Mouse (Mus musculus): ENCODE data around the gene Sv2a.
"Not testable (repeated sequence)": the region's sequence is repeated elsewhere in the genome, so short reads cannot be mapped to it uniquely, and the experiment has no call there.

Gene Sv2a

DNA sequence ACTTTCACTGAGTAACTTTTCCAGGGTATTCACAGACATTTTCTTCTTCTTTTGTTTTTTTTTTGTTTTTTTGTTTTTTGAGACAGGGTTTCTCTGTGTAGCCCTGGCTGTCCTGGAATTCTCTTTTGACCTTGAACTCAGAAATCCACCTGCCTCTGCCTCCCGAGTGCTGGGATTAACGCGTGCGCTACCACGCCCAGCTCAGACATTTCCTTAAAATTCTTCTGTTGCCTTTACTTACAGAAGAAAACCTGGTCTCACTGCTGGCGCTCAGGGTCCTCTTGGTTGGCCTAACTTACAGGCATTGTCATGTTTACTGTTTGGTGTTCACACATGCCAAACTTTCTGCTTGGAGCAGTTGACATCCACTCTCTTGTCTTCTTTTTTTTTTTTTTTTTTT lies 5.7 kb upstream of the Sv2a start:
- no peak for DNase-seq

DNA sequence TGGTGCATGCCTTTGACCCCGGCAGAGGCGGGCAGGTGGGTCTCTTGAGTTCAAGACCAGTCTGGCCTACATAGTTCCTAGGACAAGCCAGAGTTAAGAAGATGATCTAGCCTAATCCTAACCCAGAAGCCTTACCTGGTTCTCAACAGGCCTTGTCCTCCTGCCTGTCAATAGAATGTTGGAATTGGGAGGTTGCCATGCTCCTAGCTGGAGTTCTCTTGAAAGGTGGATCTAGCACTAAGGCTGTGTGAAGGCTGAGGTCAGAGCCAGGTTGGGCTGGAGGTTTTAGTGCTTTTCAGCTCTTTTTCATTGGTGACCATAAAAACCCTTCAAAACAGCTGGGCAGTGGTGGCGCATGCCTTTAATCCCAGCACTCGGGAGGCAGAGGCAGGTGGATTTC lies 2.5 kb upstream of the Sv2a start:
- DNase-seq = no peak

DNA sequence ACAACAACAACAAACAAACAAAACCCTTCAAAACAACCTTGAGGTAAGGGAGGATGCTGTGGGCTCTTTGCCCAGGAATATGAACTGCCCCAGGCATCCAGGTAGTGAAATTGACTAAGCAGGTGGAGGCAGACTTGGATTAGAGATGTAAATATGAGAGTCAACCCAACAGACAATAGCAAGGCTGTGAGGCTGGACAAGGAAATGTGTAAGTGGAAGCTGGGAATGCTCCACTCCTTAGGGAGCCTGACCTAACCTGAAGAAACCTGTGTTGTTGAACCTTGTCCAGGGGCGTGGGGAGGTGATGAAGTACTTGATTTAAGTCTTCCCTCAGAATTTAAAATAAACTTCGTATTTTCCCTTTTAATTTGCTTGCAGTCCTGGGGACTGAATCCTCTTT lies 2.0 kb upstream of the Sv2a start:
- no peak for DNase-seq

DNA sequence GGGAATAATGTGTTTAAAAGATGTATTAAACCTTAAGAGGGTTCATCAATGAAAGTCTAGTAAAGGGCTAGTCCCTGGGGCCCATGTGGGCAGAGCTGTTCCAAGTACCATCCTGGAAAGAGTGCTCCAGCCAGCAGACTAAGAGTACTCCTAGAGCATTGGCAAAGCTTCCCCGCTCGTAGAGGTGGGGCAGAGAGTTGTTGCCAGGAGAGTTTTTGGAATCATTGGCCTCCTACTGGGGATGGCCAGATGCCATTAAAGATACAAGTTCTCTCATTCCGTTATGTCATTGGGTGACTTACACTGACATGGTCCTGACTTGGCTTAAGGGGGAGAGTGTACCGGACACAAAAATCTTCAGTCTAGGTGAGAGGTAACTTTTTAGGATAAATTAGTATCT lies 1.4 kb upstream of the Sv2a start:
- no peak for DNase-seq

DNA sequence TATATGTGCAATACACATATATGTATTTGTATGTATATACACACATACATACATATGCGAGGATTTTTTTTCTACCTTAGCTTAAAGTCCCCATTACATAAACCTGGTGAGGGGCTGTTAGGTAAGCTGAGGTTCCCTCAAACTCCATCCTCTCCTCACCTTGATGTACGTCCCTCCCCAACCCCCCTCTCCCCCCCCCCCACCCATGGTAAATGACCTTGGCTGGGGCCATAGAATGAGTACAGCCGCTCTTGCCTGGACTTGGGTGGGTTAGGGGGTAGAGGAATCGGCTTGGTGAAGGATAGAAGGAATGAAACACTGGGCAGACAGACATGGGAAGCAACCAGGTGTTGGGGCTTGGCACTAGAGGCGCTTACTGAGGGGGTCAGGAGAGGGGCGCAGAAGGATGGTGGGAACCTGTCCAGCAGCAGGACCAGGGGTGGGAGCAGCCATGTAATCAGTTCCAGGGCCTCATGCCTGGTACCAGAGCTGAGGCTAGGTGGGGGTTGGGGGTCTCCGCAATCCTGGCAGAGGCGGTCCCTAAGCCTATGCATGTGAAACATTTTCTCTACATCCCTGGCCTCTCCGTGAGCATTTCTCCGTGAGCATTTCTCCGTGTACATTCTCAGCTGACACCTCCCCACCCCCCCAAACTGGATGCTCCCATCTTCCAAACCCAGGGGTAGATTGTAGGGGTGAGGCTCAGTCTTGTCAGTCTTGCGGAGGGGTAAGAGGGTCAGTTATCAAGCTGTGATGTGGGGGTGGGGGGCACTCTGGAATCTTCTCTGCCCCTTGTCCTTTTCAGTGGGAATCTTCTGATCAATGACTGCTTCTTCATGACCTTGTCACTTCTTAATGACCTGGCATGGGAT lies 795 bp downstream of the Sv2a start:
- DNase-seq = no peak

DNA sequence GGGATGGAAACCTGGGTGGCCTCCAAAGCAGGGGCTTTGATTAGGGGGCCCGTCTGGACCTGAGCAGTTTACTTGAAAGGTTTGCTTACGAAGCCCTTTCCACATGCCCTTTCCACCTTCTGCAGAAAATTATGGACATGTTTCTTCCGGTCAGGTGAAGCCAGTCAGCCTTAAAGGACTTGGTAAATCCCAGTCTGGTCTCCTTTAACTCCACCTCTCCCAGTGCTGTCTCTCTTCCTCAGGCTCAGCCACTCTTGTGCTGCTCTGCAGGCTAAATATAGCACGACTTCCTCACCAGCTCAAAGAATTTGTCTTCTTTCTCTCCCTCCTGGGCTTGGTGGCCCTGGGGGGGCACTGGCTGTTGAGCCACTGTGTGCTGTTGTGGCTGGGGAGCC lies 1.4 kb downstream of the Sv2a start:
- no peak for DNase-seq

DNA sequence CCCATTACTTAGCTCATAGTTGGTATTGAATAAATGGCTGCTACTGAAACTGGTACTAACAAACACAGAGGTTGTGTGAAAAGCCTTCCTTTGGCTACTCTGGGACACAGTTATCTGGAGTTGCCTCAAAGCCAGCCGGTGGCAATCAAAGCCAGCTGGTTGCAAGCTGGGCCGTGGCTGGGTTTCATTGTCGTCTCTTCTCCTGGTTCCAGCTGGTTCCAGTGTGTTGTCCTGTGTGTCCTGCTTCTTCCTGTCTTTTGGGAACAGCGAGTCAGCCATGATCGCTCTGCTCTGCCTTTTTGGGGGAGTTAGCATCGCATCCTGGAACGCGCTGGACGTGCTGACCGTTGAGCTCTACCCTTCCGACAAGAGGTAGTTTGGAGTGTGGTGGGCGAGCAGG lies 12.0 kb downstream of the Sv2a start:
- no peak for DNase-seq

DNA sequence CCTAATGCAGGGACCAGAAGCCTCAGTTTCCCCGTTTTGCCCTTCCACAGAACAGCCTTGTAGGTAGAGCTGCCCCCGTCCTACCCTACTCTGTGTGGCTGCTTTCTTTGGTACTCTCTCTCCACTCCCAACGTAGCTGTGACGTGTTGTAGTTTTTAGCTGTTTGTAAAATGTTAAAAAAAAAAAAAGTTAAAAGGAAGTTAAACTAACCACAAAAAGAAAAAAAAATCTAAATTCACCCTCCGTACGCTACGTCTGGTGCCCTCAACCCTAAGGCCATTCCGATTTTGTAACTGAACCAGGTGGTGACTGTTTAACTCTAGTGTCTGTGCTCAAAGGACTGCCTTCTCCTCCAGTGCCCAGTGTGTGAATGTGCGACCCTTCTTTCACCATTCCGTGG lies 14.0 kb downstream of the Sv2a start:
- DNase-seq = no peak

DNA sequence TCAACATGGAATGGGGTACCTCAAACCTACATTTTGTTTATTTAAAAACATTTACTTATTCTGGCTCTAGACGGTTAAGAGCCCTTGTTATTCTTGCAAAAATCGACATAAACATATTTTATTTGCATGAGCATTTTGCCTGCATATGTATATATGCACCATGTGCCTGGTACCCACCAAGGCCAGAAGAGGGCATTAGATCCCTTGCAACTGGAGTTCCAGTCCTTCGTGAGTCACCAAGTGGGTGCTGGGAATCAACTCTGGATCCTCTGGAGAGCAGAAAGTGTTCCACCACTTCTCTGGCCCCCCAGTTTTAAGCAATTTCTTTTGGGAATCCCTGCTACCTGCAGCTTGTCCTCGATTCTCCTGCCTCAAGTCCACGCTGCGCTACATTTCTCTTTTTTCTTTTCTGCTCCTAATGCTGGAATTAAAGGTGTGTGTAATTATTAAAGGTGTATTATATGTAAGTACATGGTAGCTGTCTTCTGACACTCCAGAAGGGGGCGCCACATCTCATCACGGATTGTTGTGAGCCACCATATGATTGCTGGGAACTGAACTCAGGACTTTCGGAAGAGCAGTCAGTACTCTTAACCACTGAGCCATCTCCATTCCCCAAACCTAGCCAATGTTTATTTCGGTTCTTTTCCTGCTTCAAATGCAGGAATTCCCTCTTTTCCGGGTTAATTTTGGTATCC lies 14.8 kb downstream of the Sv2a start:
- DNase-seq = peak; percentile 27

DNA sequence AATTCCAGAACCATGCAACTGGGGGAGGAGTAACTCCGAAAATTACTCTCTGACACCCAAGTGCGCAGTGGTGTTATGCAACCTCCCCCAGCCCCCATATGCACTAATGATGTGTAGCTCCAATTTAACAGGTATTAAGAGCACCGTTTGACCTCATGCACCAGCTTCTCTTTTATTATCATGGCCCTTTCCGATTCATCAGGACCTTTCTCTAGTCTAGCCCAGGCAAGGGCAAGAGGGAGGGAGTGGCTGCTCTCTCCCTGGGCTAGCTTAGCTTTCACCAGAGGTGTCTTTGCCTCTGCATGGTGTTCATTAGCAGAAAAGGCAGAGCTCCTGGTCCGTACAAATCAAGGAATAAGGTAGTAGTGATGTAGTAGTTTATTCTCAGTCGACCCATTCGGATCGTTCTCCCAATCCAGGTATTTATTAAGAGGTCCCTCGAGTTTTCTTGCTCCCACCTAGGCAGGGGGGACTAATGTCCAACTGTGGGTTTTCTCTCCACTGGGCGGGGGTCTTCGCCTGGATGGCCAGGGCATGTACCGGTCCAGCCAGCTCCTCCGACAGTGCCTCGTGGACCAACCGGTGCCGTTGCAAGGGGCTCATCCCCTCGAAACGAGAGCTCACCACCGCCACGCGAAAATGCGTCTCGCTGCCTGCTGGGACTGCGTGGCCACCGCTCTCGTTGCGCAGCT lies 15.6 kb downstream of the Sv2a start:
- no peak for DNase-seq

DNA sequence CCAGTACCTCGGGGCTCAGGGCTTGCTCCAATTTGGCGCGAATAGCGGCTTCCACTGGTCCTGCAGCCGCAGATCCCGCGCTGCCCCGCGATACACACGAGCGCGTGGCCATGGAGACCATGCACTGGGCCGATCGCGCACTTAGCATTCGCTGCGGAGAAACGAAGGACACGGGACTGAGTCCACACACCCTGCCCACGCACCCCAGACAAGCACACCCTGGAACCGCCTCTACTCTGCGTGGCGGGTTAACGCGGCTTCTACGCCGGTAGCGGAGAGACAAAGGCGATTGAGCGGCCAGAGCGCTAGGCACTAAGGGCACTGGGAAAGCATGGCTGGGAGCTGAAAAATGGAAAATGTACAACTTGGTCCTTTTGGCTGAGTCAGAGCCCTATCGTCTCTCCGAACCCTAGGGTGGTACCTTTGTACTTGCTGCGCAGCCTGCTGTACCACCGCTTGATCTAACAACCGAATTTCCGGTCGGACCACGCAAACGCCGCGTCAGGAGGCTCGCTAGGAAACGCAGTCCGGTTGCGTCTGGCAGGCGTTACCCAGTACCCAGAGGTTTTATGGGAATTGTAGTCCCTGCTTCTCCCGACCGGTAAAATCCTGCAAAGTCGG lies 16.3 kb downstream of the Sv2a start:
- peak; percentile 87 for DNase-seq

DNA sequence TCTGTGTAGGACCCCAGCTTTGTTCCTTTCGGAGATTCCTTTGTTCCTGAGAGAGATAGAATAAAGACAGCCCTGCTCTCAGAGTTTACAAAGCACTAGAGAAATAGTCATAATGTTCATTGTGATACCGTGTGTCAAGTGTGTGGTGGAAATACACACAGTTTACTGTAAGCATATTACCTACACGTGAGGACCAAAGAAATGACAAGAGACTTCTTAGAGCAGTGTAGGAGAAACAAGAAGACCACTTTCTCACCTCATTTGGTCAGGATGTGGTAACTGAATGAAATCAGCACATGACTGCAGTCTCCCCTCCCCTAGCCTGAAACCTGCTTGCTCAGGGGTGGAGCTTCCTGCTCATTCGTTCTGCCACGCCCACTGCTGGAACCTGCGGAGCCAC lies 17.2 kb downstream of the Sv2a start:
- peak; percentile 64 for DNase-seq

DNA sequence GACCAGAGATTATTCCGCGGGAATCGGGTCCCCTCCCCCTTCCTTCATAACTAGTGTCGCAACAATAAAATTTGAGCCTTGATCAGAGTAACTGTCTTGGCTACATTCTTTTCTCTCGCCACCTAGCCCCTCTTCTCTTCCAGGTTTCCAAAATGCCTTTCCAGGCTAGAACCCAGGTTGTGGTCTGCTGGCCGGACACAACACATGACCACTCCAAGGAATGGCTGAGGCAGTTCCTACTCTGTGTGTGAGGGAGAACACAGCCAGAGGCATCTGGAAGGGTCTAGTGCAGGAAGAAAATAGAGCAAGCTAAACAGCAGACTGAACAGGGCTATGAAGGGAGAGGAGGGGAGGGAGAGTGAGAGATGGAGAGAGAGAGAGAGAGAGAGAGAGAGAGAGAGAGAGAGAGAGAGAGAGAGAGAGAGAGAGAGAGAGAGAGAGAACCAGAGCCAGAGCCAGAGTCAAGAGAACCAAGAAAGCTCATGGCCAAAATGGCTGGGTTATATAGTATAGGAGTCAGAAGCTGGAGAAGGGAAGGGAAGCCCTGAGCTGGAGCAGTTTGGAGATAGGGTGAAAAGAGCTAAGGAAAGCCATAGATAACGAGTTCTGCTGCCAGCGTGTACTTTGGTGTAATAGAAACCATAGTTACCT lies 17.8 kb downstream of the Sv2a start:
- DNase-seq = not testable (repeated sequence)

DNA sequence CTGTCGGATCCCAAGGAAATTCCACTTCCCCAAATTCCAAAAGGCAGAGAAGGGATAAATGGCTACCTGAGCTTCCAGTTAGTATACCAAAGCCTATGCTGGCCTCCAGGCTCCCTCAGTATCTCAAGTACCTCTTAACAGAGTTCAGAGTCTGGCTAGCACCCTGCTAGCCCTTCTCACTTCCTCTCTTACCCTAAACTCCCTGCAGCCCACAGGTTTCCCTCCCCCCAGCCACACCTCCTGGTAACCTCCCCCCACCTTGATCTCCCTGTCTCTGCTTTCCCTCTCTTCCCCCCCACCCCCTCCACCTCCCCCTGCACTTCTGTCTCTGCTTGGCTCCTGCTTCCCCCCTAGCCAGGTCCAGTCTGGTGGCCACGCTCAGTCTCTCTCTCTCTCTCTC lies 18.8 kb downstream of the Sv2a start:
- DNase-seq = no peak

DNA sequence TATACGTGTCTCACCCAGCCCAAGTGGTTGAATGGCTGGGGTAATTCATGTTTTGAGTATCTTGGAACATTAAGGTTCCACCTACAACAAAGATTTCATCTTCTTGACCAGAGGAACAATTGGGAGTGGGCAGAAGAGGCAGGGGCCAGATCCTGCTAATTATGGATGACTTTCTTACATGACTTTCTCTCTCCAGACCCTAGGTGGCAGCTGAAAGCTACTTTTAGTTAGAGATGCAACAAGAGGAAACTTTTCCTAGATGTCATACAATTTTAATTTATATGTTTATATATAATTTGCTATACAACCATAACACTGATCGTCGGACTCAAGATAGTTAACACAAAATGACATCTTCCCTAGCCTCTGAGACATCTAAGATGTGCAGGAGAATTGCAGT lies 26.9 kb downstream of the Sv2a start:
- DNase-seq = no peak

DNA sequence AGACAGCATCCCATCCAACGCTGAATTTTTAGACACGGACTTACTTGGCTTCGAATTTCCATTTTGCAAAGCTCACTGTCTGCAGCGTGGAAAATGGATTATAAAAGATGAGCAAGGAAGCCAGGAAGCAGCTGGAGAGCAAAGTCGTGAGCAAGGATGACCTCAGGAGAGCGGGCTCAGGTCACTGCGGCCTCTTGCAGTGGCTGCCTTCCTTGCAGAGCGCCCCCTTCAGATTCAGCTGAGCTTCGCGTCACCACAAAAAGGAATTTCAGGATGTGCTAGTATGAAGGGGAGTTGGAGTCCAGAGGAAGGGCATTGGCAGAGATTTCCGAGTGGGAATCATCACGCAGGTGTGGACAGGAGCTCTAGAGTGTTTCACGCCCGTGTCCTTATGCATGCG lies 28.3 kb downstream of the Sv2a start:
- no peak for DNase-seq

DNA sequence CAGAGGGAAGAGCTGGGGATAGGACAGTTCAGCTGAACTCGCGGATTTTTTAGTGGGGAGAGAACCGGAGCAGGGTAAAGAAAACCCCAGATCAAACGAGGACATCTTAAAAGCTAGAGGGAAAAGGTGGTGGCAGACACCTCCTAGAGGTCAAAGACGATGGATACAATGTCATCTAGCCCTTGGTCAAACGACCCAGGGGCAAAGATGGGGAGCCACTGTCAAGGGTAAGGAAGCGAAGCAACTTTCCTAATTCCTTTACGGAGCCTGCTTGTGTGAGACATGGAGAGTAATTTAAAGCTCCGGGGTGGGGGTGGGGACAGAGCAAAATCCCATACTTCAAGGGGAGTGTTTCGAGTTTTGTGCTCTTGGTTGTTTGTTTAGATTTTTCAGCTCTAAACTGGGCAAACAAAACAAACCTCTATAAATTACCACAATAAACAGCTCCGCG lies 38.3 kb downstream of the Sv2a start:
- peak; percentile 58 for DNase-seq

DNA sequence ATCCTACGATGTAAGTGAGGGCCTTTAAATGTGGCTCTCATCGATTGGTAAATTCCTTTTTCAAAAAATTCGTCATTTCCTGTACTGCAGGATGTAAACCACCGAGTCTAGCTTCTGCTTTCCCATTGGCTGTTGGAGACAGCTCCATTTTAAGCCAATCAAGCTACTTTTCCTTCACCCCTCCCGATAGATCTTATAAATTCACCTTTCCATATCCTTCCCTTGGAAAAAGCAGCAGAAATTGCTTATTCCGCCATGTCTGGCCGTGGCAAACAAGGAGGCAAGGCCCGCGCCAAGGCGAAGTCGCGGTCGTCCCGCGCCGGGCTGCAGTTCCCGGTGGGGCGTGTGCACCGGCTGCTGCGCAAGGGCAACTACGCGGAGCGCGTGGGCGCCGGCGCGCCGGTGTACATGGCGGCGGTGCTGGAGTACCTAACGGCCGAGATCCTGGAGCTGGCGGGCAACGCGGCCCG lies 38.7 kb downstream of the Sv2a start, which contains the start of the genes Bola1 and Hist2h2ab:
Gene Bola1, minus strand, starts transcription at position 49 of the 470 bp plus-strand sequence.
Gene Hist2h2ab, plus strand, starts transcription at position 205 of the 470 bp plus-strand sequence.
- peak; percentile 82 for DNase-seq

DNA sequence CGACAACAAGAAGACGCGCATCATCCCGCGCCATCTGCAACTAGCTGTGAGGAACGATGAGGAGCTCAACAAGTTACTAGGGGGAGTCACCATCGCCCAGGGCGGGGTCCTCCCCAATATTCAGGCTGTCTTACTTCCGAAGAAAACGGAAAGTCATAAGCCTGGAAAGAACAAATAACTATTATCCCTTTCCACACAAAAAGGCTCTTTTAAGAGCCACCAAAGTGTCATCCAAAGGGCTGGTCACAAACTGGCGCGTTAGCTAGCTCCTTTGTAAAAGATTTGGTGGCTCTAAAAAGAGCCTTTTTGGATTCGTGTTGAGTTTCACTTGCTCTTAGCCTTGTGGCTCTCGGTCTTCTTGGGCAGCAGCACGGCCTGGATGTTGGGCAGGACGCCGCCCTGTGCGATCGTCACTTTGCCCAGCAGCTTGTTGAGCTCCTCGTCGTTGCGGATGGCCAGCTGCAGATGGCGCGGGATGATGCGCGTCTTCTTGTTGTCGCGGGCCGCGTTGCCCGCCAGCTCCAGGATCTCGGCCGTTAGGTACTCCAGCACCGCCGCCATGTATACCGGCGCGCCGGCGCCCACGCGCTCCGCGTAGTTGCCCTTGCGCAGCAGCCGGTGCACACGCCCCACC lies 39.3 kb downstream of the Sv2a start:
- DNase-seq = not testable (repeated sequence)

DNA sequence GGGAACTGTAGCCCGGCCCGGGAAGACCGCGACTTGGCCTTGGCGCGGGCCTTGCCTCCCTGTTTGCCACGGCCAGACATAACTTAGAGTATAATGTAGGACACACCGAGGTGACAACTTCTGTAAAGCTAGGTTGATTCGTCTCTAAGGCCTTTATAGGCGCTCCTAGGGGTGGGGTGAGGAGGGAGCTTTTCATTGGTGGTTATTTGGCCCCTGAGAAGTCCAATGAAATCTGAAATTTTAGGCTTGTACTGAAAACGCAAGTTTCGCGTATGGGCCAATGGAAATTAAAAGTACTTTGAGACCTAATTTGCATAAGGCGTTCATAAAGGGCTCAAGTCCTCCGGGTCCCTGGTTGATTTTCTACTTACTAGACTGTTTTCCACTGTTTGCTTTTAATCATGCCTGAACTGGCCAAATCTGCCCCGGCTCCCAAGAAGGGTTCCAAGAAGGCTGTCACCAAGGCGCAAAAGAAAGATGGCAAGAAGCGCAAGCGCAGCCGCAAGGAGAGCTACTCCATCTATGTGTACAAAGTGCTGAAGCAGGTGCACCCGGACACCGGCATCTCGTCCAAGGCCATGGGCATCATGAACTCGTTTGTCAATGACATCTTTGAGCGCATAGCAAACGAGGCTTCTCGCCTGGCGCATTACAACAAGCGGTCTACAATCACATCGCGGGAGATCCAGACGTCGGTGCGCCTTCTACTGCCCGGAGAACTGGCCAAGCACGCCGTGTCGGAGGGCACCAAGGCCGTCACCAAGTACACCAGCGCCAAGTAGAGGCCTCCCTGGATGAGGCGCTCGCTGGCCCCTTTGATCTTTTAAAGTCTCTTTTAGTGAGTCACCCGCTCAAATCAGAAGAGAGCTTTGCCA lies 40.1 kb downstream of the Sv2a start, which contains the start of the genes Hist2h2ac and Hist2h2be:
Gene Hist2h2ac, minus strand, starts transcription at position 116 of the 875 bp plus-strand sequence.
Gene Hist2h2be, plus strand, starts transcription at position 355 of the 875 bp plus-strand sequence.
- peak; percentile 92 for DNase-seq

DNA sequence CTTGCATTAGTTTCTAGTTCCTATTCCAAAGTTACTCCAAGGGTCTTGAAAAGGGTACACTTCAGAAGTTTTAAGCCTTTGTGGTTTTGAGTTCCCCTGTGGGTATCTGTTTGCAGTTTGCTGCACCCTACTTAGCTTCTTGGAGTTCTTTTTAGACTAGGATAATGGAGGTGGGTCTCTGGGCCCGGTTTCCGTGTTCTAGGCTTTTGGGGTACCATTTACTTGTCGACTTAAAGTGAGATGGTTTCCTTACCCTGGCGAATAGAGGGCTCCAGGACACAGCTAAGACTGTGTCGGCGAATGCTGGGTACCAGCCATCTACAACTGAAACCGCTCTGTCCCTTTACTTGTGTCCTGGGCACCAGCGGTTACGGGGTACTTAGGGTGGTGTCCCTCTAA lies 40.7 kb downstream of the Sv2a start:
- DNase-seq = peak; percentile 46
